Mouse (Mus musculus): ENCODE measurements around the gene Gbf1.

GRCm38 (mm10) chr19:46320076-46320785 lies 167.9 kb downstream of the Gbf1 start:
- TF ChIP-seq CTCF (IDR thresholded peaks at IDR 0.05; ENCODE audit: extremely low read depth, insufficient read depth, low read length): no peak
- TF ChIP-seq POLR2A (IDR thresholded peaks at IDR 0.05; ENCODE audit: extremely low read depth, insufficient read depth, low read length): no peak

All from cortical plate, adult 2 months (tissue).